Mouse (Mus musculus) forebrain, embryonic 10.5 days (tissue): ENCODE results near the gene Ttll4. TPM values are rescaled to one million over a fixed set of nuclear protein-coding genes. Genes with fewer than 3 reads are reported as not detected.

ENCODE experiments used
- DNase-seq: peaks from one replicate; pipeline ENCODE4 v3.0.0-alpha.2; 2017; ENCODE audit warnings: low spot score; ENCODE audit errors: extremely low spot score
- H3K27ac ChIP-seq: fragments of 300-500 bp; sonication (generic); 2 replicates; pipeline ENCODE4 v1.5.1; 2016; ENCODE audit warnings: mild to moderate bottlenecking
- H3K27me3 ChIP-seq: fragments of 300-500 bp; sonication (generic); 2 replicates; pipeline ENCODE4 v1.6.1; 2016; ENCODE audit warnings: mild to moderate bottlenecking; ENCODE audit not compliant: poor library complexity, severe bottlenecking
- H3K36me3 ChIP-seq: fragments of 300-500 bp; sonication (generic); replicated peaks from 2 replicates; pipeline ENCODE4 v1.6.1; 2016; ENCODE audit warnings: mild to moderate bottlenecking, moderate library complexity
- H3K4me1 ChIP-seq: fragments of 300-500 bp; sonication (generic); 2 replicates; pipeline ENCODE4 v1.6.1; 2016
- H3K4me3 ChIP-seq: fragments of 300-500 bp; sonication (generic); 2 replicates; pipeline ENCODE4 v1.5.1; 2016; ENCODE audit warnings: mild to moderate bottlenecking, moderate library complexity
- H3K9me3 ChIP-seq: fragments of 300-500 bp; sonication (generic); 2 replicates; pipeline ENCODE4 v1.6.1; 2016; ENCODE audit warnings: mild to moderate bottlenecking, moderate library complexity
- WGBS: fragments of 180-500 bp; shearing (Covaris S2); methylation state at CpG from one replicate; pipeline ENCODE4 v1.1.7; 2016; 5-methylcytosine and 5-hydroxymethylcytosine counted together
- polyA plus RNA-seq: library from polyadenylated mRNA; unstranded; fragments of >200 nt; fragmentation: Nextera tagmentation; extraction: Ambion mirVana; gene quantifications from 2 replicates; pipeline ENCODE4 v1.2.1, GENCODE M21; 2016

Ttll4 gene
- polyA plus RNA-seq, 1 experiment from 2014 or later: 58.0 TPM

DNA sequence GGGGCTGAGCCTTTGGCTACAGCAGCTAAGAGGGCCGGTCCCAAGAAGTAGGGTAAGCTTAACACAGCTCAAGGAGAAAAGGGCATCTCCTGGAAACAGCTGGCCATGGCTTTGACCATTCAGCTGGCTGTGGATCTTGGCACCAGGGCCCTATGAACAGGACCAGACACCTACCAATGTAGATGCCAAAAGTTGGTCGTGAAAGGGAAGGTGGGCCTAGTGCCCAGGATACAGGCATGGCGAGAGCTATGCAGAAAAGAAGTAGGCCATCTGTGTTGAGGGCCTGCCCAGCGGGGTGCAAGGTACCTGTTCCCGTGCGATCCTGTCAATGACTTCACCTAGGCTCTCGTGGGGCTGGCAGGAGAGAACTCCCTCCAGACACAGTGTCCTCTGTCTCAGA lies 79.3 kb downstream of the Ttll4 start:
- WGBS: 85% methylated on average over 7 of the region's 7 CpGs

DNA sequence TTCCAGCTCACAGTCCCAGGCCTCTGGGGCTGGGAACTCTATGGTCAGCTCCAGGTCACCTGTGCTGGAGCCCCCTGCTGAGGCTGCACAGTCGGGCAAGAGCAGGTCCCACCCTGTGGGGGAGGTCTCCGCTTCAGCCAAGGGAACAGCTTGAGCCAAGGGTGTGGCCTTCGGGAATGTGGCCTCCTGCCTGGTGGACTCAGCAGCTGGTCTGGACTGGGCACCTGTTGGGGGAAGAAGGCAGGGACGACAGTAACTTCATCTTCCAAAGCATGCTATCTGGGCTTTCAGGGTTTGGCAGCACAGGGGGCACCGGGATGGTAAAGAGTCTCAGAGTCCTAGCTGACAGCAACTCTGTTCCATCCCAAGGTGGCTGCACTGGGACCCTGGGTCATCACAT lies 85.8 kb downstream of the Ttll4 start:
- Histone ChIP-seq H3K36me3 (no peaks in the 10 kb centered on the region), H3K27ac (no peak overlapping the region), H3K4me3 (no peak overlapping the region), H3K27me3 (peaks cover 43% of the 10 kb centered on the region), H3K9me3 (no peaks in the 10 kb centered on the region), H3K4me1 (peaks cover 5% of the 10 kb centered on the region; the same call in 1 of the 2 replicates)
- 78% methylated on average over 5 of the region's 5 CpGs for WGBS
- no peak for DNase-seq

More for the DNA sequence above, 79.3 kb downstream of the Ttll4 start:
- Histone ChIP-seq H3K9me3 (no peaks in the 10 kb centered on the region), H3K4me3 (no peak overlapping the region), H3K36me3 (0 out of 2 replicates have a peak, but pooled peaks cover 3% of the 10 kb centered on the region), H3K27me3 (no peaks in the 10 kb centered on the region), H3K27ac (no peak overlapping the region), H3K4me1 (no peaks in the 10 kb centered on the region)
- no peak for DNase-seq

DNA sequence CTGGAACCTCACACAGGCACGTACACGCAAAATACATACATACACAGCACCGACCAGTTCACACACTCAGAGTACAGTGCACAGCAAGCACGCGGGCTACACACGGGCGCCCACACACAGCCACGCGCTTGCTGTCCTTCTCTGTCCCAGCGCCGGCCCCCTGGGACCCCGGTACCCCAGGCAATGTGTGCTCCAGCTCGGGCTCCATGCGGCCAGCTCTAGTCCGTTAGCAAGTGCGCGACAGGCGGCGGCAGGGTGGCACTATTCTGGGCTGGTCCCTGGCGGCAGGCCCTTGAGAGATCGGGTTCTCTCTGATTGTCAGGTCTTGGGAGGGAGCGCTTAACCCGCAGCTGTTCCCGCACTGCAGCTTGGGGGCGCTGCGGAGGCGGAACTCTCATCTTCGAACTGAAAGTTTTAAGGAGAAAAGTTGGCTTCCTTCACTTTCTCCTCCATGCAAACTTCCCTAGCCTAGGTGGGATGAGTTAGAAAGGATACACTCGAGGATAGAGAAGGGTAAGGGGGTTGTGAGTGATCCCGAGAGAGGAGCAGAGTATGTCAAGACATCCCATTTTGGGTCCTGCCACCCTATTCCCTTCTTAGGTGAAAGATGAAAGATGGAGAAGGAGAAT lies 87.2 kb downstream of the Ttll4 start, which contains the start of gene Prkag3:
Gene Prkag3, minus strand, starts transcription at position 579 of the 629 bp plus-strand sequence.
- WGBS: 10% methylated on average over 30 of the region's 30 CpGs
- peak within 1 kb of the TSS; percentile 43 for H3K4me3 ChIP-seq
- H3K36me3 ChIP-seq: no peaks in the 10 kb centered on the region
- H3K27me3 ChIP-seq: peaks cover 43% of the 10 kb centered on the region
- H3K4me1 ChIP-seq: peaks cover 8% of the 10 kb centered on the region; the same call in 1 of the 2 replicates
- H3K27ac ChIP-seq: peak within 1 kb of the TSS; percentile 56; the same call in 1 of the 2 replicates
- peak; percentile 55 for DNase-seq
- H3K9me3 ChIP-seq: no peaks in the 10 kb centered on the region

DNA sequence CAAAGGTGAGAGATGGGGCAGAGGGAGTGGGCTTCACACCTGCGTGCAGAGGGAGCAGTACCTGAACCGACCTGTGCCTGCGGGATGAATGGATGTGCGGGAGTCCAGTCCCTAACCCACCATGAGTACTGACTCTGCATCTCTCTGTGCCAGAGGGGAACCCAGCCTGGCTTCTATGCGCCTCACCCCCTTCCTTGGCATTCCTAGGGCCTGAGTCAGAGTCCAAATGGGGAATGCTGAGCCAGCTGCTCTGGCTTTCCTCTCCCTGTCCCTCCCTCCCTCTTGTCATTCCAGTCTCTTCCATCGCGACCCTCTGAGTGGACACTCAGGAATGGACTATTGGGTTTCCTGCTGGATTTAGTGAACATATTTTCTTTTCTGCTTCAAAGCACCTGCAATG lies 87.8 kb downstream of the Ttll4 start:
- H3K27ac ChIP-seq: no peak overlapping the region
- peaks cover 13% of the 10 kb centered on the region; the same call in 1 of the 2 replicates for H3K4me1 ChIP-seq
- H3K9me3 ChIP-seq: no peaks in the 10 kb centered on the region
- no peak overlapping the region for H3K4me3 ChIP-seq
- peaks cover 43% of the 10 kb centered on the region for H3K27me3 ChIP-seq
- no peaks in the 10 kb centered on the region for H3K36me3 ChIP-seq
- no peak for DNase-seq
- WGBS: 78% methylated on average over 7 of the region's 7 CpGs

DNA sequence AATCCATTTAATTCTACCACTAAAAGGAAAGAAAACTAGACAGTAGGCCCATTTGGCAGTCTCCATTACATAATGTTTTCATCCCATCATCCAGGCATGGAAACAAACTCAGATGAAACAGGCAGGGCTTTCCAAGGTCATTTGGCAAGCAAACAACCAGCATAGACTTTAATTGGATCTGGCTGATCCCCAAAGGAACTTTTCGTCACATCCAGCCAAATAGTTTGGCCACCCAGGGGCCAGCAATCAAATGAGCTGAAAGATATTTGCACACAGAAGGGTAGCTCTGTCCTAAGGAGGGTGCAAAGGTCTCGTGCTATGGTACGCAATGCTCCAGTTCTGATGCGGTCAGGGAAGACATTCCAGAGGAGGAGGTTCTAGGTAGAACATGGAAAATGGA lies 89.1 kb downstream of the Ttll4 start:
- Histone ChIP-seq H3K9me3 (no peaks in the 10 kb centered on the region), H3K4me1 (peaks cover 14% of the 10 kb centered on the region; the same call in 1 of the 2 replicates), H3K36me3 (no peaks in the 10 kb centered on the region), H3K27ac (no peak overlapping the region), H3K27me3 (peaks cover 43% of the 10 kb centered on the region), H3K4me3 (no peak overlapping the region)
- DNase-seq: no peak
- WGBS: 82% methylated on average over 4 of the region's 4 CpGs

DNA sequence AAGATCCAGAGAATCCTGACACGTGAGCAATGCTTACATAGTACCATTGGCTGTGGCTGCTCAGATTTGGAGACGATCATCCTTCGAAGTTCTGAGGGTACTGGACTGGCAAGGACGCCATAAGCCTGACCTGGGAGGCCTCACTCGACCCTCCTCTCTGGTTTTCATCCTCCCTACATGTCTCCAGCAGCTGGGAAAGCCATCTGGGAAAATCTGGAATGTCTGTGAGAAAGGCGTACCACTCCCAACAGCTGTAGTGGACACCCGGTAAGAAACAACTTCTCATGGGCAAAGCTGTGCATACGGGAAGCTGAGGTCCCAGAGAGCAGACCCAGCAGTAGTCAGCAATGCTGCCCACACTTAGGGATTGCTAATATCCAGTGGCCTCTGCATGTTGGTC lies 90.6 kb downstream of the Ttll4 start:
- Histone ChIP-seq H3K27me3 (peaks cover 37% of the 10 kb centered on the region), H3K4me3 (no peak overlapping the region), H3K9me3 (no peaks in the 10 kb centered on the region), H3K36me3 (no peaks in the 10 kb centered on the region), H3K4me1 (peaks cover 14% of the 10 kb centered on the region; the same call in 1 of the 2 replicates), H3K27ac (no peak overlapping the region)
- no peak for DNase-seq
- WGBS: 89% methylated on average over 8 of the region's 8 CpGs

DNA sequence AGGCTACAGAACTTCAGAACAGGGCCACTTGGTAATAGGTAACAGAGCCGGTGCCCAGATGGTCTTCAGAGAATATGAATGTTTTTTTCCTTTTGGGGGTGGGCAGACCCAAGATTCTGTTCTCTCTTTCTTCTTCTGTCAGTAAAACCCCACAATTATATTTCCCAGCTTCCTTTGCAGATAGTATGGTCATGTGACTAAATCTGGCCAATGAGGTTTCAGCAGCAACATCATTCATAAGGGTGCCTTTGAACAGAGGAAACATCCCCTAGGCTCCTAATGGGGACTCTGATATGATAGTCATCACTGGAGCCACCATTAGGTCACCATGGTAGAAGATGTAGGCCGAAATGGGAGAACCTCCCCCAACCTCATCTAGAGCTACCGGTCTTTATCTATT lies 91.3 kb downstream of the Ttll4 start:
- no peak overlapping the region for H3K4me3 ChIP-seq
- H3K4me1 ChIP-seq: peaks cover 14% of the 10 kb centered on the region; the same call in 1 of the 2 replicates
- no peaks in the 10 kb centered on the region for H3K9me3 ChIP-seq
- H3K36me3 ChIP-seq: no peaks in the 10 kb centered on the region
- DNase-seq: no peak
- 97% methylated on average over 3 of the region's 3 CpGs for WGBS
- peaks cover 30% of the 10 kb centered on the region for H3K27me3 ChIP-seq
- no peak overlapping the region for H3K27ac ChIP-seq

Other genes with a start within 250 kb of the Ttll4 start
- 112 TPM in 2 replicates for gene Cnot9, start 155.7 kb upstream of the Ttll4 start, polyA plus RNA-seq
- gene Plcd4, start 118.9 kb upstream of the Ttll4 start, polyA plus RNA-seq: 0.90 and 1.1 TPM in 2 replicates
- gene Usp37, start 117.5 kb upstream of the Ttll4 start, polyA plus RNA-seq: 53.2 TPM in 2 replicates
- 9.7 and 10.8 TPM in 2 replicates for gene Zfp142, start 73.5 kb upstream of the Ttll4 start, polyA plus RNA-seq
- gene Bcs1l, start 73.5 kb upstream of the Ttll4 start, polyA plus RNA-seq: 16.8 and 18.1 TPM in 2 replicates
- 37.7 and 40.0 TPM in 2 replicates for gene Rnf25, start 60.3 kb upstream of the Ttll4 start, polyA plus RNA-seq
- gene Stk36, start 60.3 kb upstream of the Ttll4 start, polyA plus RNA-seq: 12.0 and 17.6 TPM in 2 replicates
- gene Cyp27a1, start 51.8 kb downstream of the Ttll4 start, polyA plus RNA-seq: 10.4 and 11.5 TPM in 2 replicates
- gene Prkag3, start 87.5 kb downstream of the Ttll4 start, polyA plus RNA-seq: 0.20 TPM in 1 of 2 replicates, not detected in the other
- gene Wnt6, start 110.1 kb downstream of the Ttll4 start, polyA plus RNA-seq: 9.1 and 10.6 TPM in 2 replicates
- gene Wnt10a, start 129.8 kb downstream of the Ttll4 start, polyA plus RNA-seq: 0.65 and 0.92 TPM in 2 replicates
- 0.22 and 0.25 TPM in 2 replicates for gene Cdk5r2, start 193.2 kb downstream of the Ttll4 start, polyA plus RNA-seq
- gene Fev, start 223.7 kb downstream of the Ttll4 start, polyA plus RNA-seq: not detected in 2 replicates
- gene Cryba2, start 231.4 kb downstream of the Ttll4 start, polyA plus RNA-seq: not detected in 2 replicates